Mouse (Mus musculus) liver, embryonic 11.5 days (tissue): ENCODE measurements around the gene Pgam1. TPM values are rescaled to one million over a fixed set of nuclear protein-coding genes. Genes with fewer than 3 reads are reported as not detected.
"Not testable (repeated sequence)": the region's sequence is repeated elsewhere in the genome, so short reads cannot be mapped to it uniquely, and the experiment has no call there.

Source experiments
- ATAC-seq: fragments of 200-750 bp; cut with Nextera tagmentation; replicated peaks from 2 replicates; pipeline ENCODE4 v1.8.0; 2017; ENCODE audit warnings: moderate number of reproducible peaks, mild to moderate bottlenecking, moderate TSS enrichment, moderate library complexity; ENCODE audit not compliant: low FRiP score
- DNase-seq: peaks from one replicate; pipeline ENCODE4 v3.0.0-alpha.2; 2017; ENCODE audit warnings: low spot score
- H3K27ac ChIP-seq: fragments of 300-500 bp; sonication (generic); 2 replicates; pipeline ENCODE4 v1.5.1; 2014; ENCODE audit warnings: mild to moderate bottlenecking, low read depth, low read length, control low read depth
- H3K27me3 ChIP-seq: fragments of 300-500 bp; sonication (generic); replicated peaks from 2 replicates; pipeline ENCODE4 v1.6.1; 2014; ENCODE audit warnings: low read length, mixed read lengths; ENCODE audit not compliant: control insufficient read depth, insufficient read depth
- H3K36me3 ChIP-seq: fragments of 300-500 bp; sonication (generic); 2 replicates; pipeline ENCODE4 v1.6.1; 2014; ENCODE audit warnings: mild to moderate bottlenecking, low read length, moderate library complexity, mixed read lengths; ENCODE audit not compliant: control insufficient read depth, insufficient read depth
- H3K4me1 ChIP-seq: fragments of 300-500 bp; sonication (generic); replicated peaks from 2 replicates; pipeline ENCODE4 v1.6.1; 2014; ENCODE audit warnings: low read length, mixed read lengths; ENCODE audit not compliant: control insufficient read depth, insufficient read depth
- H3K4me2 ChIP-seq: fragments of 300-500 bp; sonication (generic); 2 replicates; pipeline ENCODE4 v1.6.1; 2014; ENCODE audit warnings: mild to moderate bottlenecking, control low read depth, moderate library complexity
- H3K4me3 ChIP-seq: fragments of 300-500 bp; sonication (generic); 2 replicates; pipeline ENCODE4 v1.5.1; 2014; ENCODE audit warnings: low read depth, low read length, control low read depth
- H3K9ac ChIP-seq: fragments of 300-500 bp; sonication (generic); 2 replicates; pipeline ENCODE4 v1.6.1; 2014; ENCODE audit warnings: low read depth, low read length, control low read depth
- H3K9me3 ChIP-seq: fragments of 300-500 bp; sonication (generic); 2 replicates; pipeline ENCODE4 v1.6.1; 2016; ENCODE audit warnings: low read length, inconsistent platforms, mixed read lengths; ENCODE audit not compliant: control insufficient read depth
- WGBS: fragments of 180-500 bp; shearing (Covaris S2); extraction: QIAGEN DNeasy Blood & Tissue Kit; methylation state at CpG from one replicate; pipeline ENCODE4 v1.1.7; 2014; 5-methylcytosine and 5-hydroxymethylcytosine counted together
- polyA plus RNA-seq: library from polyadenylated mRNA; unstranded; fragments of >200 nt; fragmentation: Nextera tagmentation; extraction: Ambion mirVana; gene quantifications from 2 replicates; pipeline ENCODE4 v1.2.1, GENCODE M21; 2014

Pgam1 gene
- polyA plus RNA-seq, 1 experiment from 2014 or later = 874 TPM

DNA sequence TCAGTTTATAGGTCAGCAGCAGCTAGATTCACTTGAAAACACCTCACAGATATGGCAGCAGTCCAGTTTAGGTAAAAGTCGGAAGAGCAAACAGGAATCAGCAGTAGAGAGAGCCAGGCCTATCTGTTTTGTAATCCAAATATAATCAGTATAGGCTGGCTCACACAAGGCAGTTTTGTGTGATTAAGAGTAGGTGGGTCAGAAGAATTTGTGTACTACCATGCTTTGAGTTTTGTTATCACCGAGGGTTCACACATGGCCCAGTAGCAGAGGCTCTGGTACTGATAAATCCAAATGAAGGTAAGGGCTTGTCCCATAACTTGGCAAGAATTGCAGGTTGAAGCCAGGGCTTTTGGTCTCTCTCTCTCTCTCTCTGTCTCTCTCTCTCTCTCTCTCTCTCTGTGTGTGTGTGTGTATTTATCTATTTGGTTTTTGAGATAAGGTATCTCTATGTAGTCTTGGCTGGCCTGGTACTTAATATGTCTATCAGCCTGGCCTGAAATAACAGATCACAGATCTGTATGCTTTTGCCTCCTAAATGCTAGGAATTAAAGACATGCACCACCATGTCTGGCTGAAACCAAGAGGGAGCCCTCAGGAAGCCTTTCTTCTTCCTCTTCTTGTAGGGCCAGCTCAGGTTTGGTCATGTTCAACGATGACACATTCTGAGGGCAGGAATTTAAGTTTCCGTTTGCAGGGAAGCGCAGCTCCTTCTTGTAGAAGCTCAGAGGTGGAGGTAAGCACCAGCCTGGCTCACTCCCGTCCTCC is 5.2 kb upstream of the Pgam1 start:
- Histone ChIP-seq H3K4me1 (peaks cover 32% of the 10 kb centered on the region), H3K4me2 (peak overlapping the region; percentile 30), H3K9me3 (no peaks in the 10 kb centered on the region), H3K36me3 (no peaks in the 10 kb centered on the region), H3K27ac (peak overlapping the region; percentile 65), H3K9ac (no peak overlapping the region; the same call in 1 of the 2 replicates), H3K27me3 (no peaks in the 10 kb centered on the region), H3K4me3 (no peak overlapping the region)
- WGBS = 33% methylated on average over 6 of the region's 6 CpGs
- DNase-seq (no peak), ATAC-seq (peak; percentile 73)

DNA sequence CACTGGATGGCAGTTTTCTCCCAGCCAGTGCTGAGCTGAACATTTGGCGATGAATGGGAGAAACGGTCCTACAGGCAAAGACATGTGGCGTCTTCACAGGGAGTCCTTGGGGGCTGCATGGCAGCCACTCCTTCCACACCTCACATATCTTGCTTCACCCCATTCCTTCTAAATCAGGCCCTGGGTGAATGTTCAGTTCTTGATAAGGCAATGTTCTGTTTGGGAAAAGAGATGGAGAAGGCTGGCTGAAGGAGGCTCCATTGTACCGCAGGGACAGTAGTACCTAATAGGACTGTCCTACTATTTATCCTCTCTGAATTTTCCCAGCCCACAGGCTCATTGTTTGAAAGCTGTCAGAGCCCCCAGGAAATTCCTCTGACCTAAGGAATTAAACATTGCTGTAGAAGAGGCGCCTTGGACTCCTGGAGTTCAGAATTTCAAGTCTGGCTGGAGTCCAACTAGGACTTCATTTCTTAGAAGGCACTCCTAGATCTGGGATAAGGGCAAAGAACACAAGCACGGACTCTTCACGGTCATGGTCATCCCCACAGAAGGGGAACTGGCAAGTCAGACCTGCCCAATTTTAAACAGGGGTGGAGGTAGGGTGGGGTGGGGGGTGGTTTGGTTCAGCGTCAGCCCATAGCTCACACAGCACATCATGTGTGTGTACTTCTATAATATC is 4.5 kb upstream of the Pgam1 start:
- ATAC-seq (peak; percentile 33; the same call in 1 of the 2 replicates), DNase-seq (no peak)
- Histone ChIP-seq H3K9me3 (no peaks in the 10 kb centered on the region), H3K9ac (no peak overlapping the region; the same call in 1 of the 2 replicates), H3K27me3 (no peaks in the 10 kb centered on the region), H3K27ac (peak overlapping the region; percentile 65), H3K4me3 (no peak overlapping the region), H3K36me3 (no peaks in the 10 kb centered on the region), H3K4me2 (peak overlapping the region; percentile 30), H3K4me1 (peaks cover 30% of the 10 kb centered on the region)
- WGBS = 39% methylated on average over 8 of the region's 8 CpGs

GRCm38 (mm10) chr19:41908736-41909135 is 3.0 kb upstream of the Pgam1 start:
- no peak for ATAC-seq
- Histone ChIP-seq H3K4me2 (no peak overlapping the region), H3K9ac (no peak overlapping the region), H3K27ac (no peak overlapping the region), H3K4me3 (no peak overlapping the region), H3K9me3 (no peaks in the 10 kb centered on the region), H3K27me3 (no peaks in the 10 kb centered on the region), H3K4me1 (peaks cover 37% of the 10 kb centered on the region), H3K36me3 (no peaks in the 10 kb centered on the region)
- DNase-seq = no peak
- 92% methylated on average over 3 of the region's 3 CpGs for WGBS

GRCm38 (mm10) chr19:41910396-41910795 is 1.3 kb upstream of the Pgam1 start:
- H3K9me3 ChIP-seq = no peaks in the 10 kb centered on the region
- peaks cover 5% of the 10 kb centered on the region; the same call in 1 of the 2 replicates for H3K36me3 ChIP-seq
- no peak overlapping the region for H3K9ac ChIP-seq
- 85% methylated on average over 2 of the region's 2 CpGs for whole genome bisulfite sequencing
- peaks cover 41% of the 10 kb centered on the region for H3K4me1 ChIP-seq
- H3K4me2 ChIP-seq = no peak overlapping the region
- no peak for ATAC-seq
- no peak overlapping the region for H3K4me3 ChIP-seq
- H3K27me3 ChIP-seq = no peaks in the 10 kb centered on the region
- no peak overlapping the region for H3K27ac ChIP-seq
- DNase-seq = no peak

DNA sequence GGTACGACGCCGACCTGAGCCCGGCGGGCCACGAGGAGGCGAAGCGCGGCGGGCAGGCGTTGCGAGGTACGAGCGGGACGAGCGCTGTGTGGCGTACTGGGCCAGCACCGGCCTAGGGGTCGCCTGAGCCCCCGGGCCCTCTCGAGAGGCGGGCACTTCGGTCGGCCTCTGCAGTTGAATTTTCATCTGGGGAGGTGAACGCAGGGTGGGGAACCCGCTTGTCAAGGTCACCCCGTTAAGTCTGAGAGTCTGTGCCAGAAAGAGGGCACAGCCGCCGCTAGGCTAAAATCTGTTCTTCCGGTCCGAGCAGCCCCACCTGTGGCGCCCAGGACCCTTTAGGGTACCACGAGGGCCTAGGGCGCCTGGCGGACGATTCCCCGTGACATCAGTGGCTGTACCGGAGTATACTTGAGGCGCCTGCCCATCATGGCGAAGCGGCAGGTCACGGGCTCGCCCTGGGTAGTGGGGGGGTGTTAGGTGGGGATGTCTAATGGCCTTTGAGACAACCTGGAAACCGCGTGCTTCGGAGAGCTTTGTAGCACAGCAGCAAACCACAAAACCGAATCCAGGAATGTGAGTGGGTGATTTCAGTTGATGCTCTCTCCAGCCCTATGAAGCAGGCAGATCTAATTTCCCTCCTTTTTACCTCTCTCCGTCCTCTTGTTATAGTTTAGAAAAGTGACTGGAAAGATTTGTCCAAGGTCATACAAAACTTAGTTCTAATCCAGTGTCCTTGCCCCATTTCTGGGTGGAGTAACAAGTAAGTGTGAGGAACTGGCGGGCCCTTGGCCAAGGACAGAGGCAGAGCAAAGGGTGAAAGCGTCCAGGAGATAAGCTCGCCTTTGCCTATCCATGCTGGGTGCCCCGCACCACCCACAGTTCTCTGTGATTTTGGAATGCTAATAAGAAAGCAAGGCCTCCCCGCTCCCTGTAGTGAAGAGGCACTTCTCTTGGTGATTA is 678 bp downstream of the Pgam1 start:
- peak; percentile 67 for DNase-seq
- under 1% methylated on average over 43 of the region's 53 CpGs for WGBS

DNA sequence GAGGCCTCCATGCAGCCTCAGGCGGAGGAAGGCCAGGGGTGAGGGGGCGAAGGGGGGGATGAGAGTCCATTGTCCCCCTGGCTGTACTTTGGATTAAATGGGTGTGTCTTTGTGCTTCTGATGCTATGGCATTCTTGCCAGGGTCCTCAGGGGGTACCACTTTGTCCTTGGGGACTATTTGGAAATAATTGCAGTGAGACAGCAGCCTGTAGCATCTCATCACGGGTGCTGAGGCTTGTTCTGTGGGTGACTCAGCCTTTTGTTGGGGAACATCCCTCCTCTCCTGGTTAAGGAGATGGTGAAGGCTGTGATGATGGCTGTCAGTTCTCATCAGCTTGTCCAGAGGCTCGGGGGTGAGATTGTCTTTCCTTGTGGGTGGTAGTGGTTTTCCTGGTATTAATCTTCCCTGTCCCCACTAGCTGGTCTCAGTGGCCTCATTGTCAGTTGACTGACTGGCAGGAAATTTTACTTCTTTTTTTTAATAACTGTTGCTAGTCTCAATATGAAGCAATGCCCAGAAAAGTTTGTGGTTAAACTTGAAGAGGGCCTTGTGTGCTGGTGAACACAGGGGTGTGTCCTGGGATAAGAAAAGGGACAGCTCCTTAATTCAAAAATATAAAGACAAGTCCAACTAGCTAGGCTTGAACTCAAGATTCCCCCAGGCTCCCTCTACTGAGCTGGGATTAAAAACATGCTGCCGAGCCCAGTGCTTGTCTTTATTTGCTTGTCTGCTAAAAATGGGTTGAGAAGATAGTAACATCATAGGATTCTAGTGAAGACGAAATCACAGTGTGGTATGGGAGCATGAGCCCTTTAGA is 2.3 kb downstream of the Pgam1 start:
- Histone ChIP-seq H3K36me3 (peaks cover 25% of the 10 kb centered on the region), H3K4me1 (peaks cover 17% of the 10 kb centered on the region), H3K27ac (no peak overlapping the region), H3K27me3 (no peaks in the 10 kb centered on the region), H3K4me2 (peak overlapping the region; percentile 78), H3K9ac (peak overlapping the region; percentile 94), H3K4me3 (peak overlapping the region; percentile 93), H3K9me3 (no peaks in the 10 kb centered on the region)
- WGBS = 43% methylated on average over 6 of the region's 6 CpGs
- ATAC-seq (no peak), DNase-seq (no peak)

More for the DNA sequence above, 678 bp downstream of the Pgam1 start:
- Histone ChIP-seq H3K27ac (peak overlapping the region; percentile 89), H3K9me3 (no peaks in the 10 kb centered on the region), H3K4me2 (peak overlapping the region; percentile 78), H3K4me1 (peaks cover 22% of the 10 kb centered on the region), H3K4me3 (peak overlapping the region; percentile 93), H3K9ac (peak overlapping the region; percentile 94), H3K36me3 (peaks cover 20% of the 10 kb centered on the region), H3K27me3 (no peaks in the 10 kb centered on the region)
- peak; percentile 19; the same call in 1 of the 2 replicates for ATAC-seq

DNA sequence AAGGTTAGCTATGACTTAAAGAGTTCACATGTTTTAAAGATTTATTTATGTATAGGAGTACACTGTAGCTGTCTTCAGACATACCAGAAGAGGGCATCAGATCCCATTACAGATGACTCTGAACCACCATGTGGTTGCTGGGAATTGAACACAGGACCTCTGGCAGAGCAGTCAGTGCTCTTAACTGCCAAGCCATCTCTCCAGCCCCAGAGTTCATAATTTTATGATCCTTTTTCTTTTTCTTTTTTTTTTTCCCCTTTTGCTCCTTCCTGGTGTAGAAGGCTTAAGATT is 2.8 kb downstream of the Pgam1 start:
- not testable (repeated sequence) for H3K9ac ChIP-seq, H3K27me3 ChIP-seq, H3K9me3 ChIP-seq, H3K27ac ChIP-seq, ATAC-seq, DNase-seq
- Histone ChIP-seq H3K4me2 (peak overlapping the region; percentile 78), H3K36me3 (peaks cover 28% of the 10 kb centered on the region), H3K4me3 (peak overlapping the region; percentile 93), H3K4me1 (peaks cover 17% of the 10 kb centered on the region)

GRCm38 (mm10) chr19:41915294-41915693 is 3.6 kb downstream of the Pgam1 start:
- ATAC-seq = no peak
- Histone ChIP-seq H3K4me3 (no peak overlapping the region), H3K36me3 (peaks cover 28% of the 10 kb centered on the region), H3K9ac (no peak overlapping the region), H3K9me3 (no peaks in the 10 kb centered on the region), H3K4me2 (no peak overlapping the region), H3K27me3 (no peaks in the 10 kb centered on the region), H3K27ac (no peak overlapping the region), H3K4me1 (peaks cover 17% of the 10 kb centered on the region)
- DNase-seq = no peak
- 89% methylated on average over 3 of the region's 3 CpGs for WGBS
